Mouse (Mus musculus): ENCODE data around the gene Cd93. TPM values are rescaled to one million over a fixed set of nuclear protein-coding genes. Genes with fewer than 3 reads are reported as not detected.
A peak's percentile ranks its signal among the peaks of the same experiment; 100 is the strongest.

The Cd93 gene
- polyA plus RNA-seq, 1 experiment: 0.12 TPM

- no peaks in the 10 kb centered on the region for H3K27me3 ChIP-seq (ENCODE audit: control insufficient read depth, insufficient read depth, insufficient read length)
- no peak overlapping the region for H3K4me2 ChIP-seq (ENCODE audit: low read depth)
- H3K36me3 ChIP-seq (ENCODE audit: control insufficient read depth, insufficient read depth): no peaks in the 10 kb centered on the region
- H3ac ChIP-seq (ENCODE audit: control insufficient read depth, insufficient read length): no peak overlapping the region
- H3K4me3 ChIP-seq: no peak overlapping the region
- TF ChIP-seq TCF12 (IDR thresholded peaks at IDR 0.05; ENCODE audit: insufficient read depth, poor library complexity, severe bottlenecking) (no peak), TCF3 (IDR thresholded peaks at IDR 0.05; ENCODE audit: insufficient read length, low read depth) (no peak), MYOD1 (IDR thresholded peaks at IDR 0.05; ENCODE audit: control insufficient read depth in 1 of 3, insufficient read length in 2 of 3, low read depth in 2 of 3) (no peak), SRF (IDR thresholded peaks at IDR 0.05; ENCODE audit: control insufficient read depth, insufficient read length, low read depth) (no peak), MYOG (IDR thresholded peaks at IDR 0.05; ENCODE audit: control insufficient read depth in 1 of 3, insufficient read depth in 1 of 3, insufficient read length in 2 of 3, low read depth in 2 of 3) (no peak), POLR2A (IDR thresholded peaks at IDR 0.05; ENCODE audit: insufficient read length, low read depth) (no peak), REST (IDR thresholded peaks at IDR 0.05; ENCODE audit: insufficient read depth, insufficient read length) (no peak), USF1 (IDR thresholded peaks at IDR 0.05; ENCODE audit: low read depth) (no peak), E2F4 (IDR thresholded peaks at IDR 0.05; ENCODE audit: insufficient read depth) (no peak), POLR2AphosphoS2 (IDR thresholded peaks at IDR 0.05; ENCODE audit: insufficient read length, low read depth) (no peak), MAX (IDR thresholded peaks at IDR 0.05; ENCODE audit: low read depth) (no peak)
- H3K79me2 ChIP-seq (ENCODE audit: control insufficient read depth, insufficient read depth): no peaks in the 10 kb centered on the region
Observed at GRCm38 (mm10) chr2:148469341-148470238, 26.2 kb upstream of the Cd93 start.

DNA sequence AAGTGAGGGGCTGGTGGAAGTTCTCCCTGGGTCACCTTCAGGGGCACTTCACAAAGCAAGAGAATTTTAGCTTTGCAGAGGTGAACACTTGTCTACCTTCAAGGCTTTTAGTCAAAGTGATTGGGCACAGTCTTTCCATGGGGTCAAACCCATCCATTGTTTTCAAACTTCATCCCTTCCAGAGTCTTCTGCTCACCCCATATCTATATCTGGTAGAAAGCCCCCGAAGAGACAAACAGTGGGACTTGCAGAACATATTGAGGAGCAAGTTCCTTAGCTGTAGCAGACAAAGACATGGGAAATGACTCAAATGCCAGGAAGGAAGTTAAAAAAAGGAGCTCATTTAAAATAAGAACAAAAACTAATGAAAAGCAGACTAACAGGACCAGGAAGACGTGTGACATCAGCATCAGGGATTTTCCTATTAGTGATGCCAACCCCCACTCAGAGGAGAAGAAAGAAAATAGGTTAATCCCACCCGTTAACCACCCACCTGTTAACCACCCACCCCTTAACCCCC, 24.6 kb upstream of the Cd93 start:
- no peaks in the 10 kb centered on the region for H3K36me3 ChIP-seq (ENCODE audit: control insufficient read depth, insufficient read depth)
- no peak overlapping the region for H3K4me2 ChIP-seq (ENCODE audit: low read depth)
- H3ac ChIP-seq (ENCODE audit: control insufficient read depth, insufficient read length): no peak overlapping the region
- H3K27me3 ChIP-seq (ENCODE audit: control insufficient read depth, insufficient read depth, insufficient read length): no peaks in the 10 kb centered on the region
- H3K4me3 ChIP-seq: no peak overlapping the region
- TF ChIP-seq POLR2AphosphoS2 (IDR thresholded peaks at IDR 0.05; ENCODE audit: insufficient read length, low read depth) (no peak), MAX (IDR thresholded peaks at IDR 0.05; ENCODE audit: low read depth) (no peak)
- H3K79me2 ChIP-seq (ENCODE audit: control insufficient read depth, insufficient read depth): no peaks in the 10 kb centered on the region

DNA sequence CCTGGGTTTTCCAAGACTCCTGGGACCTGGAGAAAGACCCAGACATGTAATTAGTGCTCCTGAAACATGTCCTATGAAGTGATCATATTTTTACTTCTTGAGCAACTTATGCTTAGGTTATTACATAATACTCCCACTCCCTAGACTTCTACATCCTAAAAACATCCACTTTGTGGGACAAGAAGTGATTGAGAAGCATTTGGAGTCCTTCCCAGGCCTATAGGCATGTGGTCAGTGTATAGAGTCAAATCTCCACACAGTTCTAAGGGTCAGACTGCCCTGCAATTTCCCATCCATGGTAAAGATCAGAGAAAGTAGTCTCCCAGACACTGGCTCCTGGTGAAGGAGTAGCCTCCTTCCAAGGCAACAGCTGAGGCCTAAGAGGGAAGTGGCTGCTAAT, 12.0 kb upstream of the Cd93 start:
- Histone ChIP-seq H3K4me2 (ENCODE audit: low read depth) (no peak overlapping the region), H3K79me2 (ENCODE audit: control insufficient read depth, insufficient read depth) (no peaks in the 10 kb centered on the region), H3K4me3 (no peak overlapping the region), H3K36me3 (ENCODE audit: control insufficient read depth, insufficient read depth) (no peaks in the 10 kb centered on the region), H3ac (ENCODE audit: control insufficient read depth, insufficient read length) (no peak overlapping the region), H3K27me3 (ENCODE audit: control insufficient read depth, insufficient read depth, insufficient read length) (no peaks in the 10 kb centered on the region)
- TF ChIP-seq MYOG (IDR thresholded peaks at IDR 0.05; ENCODE audit: control insufficient read depth in 1 of 3, insufficient read depth in 1 of 3, insufficient read length in 2 of 3, low read depth in 2 of 3) (no peak), MYOD1 (IDR thresholded peaks at IDR 0.05; ENCODE audit: control insufficient read depth in 1 of 3, insufficient read length in 2 of 3, low read depth in 2 of 3) (no peak), USF1 (IDR thresholded peaks at IDR 0.05; ENCODE audit: low read depth) (no peak), CEBPB (IDR thresholded peaks at IDR 0.05; ENCODE audit: insufficient read depth, poor library complexity, severe bottlenecking) (no peak), TCF12 (IDR thresholded peaks at IDR 0.05; ENCODE audit: insufficient read depth, poor library complexity, severe bottlenecking) (no peak), TCF3 (IDR thresholded peaks at IDR 0.05; ENCODE audit: insufficient read length, low read depth) (no peak), REST (IDR thresholded peaks at IDR 0.05; ENCODE audit: insufficient read depth, insufficient read length) (no peak), POLR2A (IDR thresholded peaks at IDR 0.05; ENCODE audit: insufficient read length, low read depth) (no peak), E2F4 (IDR thresholded peaks at IDR 0.05; ENCODE audit: insufficient read depth) (no peak), SRF (IDR thresholded peaks at IDR 0.05; ENCODE audit: control insufficient read depth, insufficient read length, low read depth) (no peak), POLR2AphosphoS2 (IDR thresholded peaks at IDR 0.05; ENCODE audit: insufficient read length, low read depth) (no peak), MAX (IDR thresholded peaks at IDR 0.05; ENCODE audit: low read depth) (no peak)

DNA sequence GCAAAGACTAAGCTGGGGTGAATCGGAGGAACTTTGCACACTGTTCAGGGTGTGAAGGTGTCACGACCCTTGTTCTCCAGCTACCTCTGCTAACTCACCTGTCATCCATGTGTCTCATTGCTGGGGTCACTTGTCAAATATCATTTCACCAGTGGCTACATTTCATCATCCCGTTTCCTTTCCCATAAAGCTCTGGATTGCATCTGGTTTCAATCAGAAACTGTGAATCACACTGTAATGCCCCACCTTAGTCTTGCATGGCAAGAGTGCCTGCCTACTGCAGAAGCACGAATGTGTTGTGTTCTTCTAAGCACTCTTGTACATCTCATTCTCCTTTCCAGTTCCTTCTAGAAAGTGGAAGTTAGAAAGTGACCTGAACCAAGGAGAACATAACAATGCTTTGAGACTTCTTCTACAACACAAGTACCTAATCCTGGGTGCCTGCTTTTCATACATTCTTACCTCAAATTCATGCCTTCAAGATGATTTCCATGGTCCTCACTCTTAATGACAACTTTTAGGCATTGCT, 10.7 kb upstream of the Cd93 start:
- TF ChIP-seq POLR2AphosphoS2 (IDR thresholded peaks at IDR 0.05; ENCODE audit: insufficient read length, low read depth) (no peak), CEBPB (IDR thresholded peaks at IDR 0.05; ENCODE audit: insufficient read depth, poor library complexity, severe bottlenecking) (peak; percentile 92), MAX (IDR thresholded peaks at IDR 0.05; ENCODE audit: low read depth) (peak; percentile 44), REST (IDR thresholded peaks at IDR 0.05; ENCODE audit: insufficient read depth, insufficient read length) (no peak), MYOD1 (IDR thresholded peaks at IDR 0.05; ENCODE audit: control insufficient read depth in 1 of 3, insufficient read length in 2 of 3, low read depth in 2 of 3) (peak in 2 of 3 experiments; percentile 10 to 69)
- H3K79me2 ChIP-seq (ENCODE audit: control insufficient read depth, insufficient read depth): no peaks in the 10 kb centered on the region
- no peaks in the 10 kb centered on the region for H3K27me3 ChIP-seq (ENCODE audit: control insufficient read depth, insufficient read depth, insufficient read length)
- H3K4me2 ChIP-seq (ENCODE audit: low read depth): peak overlapping the region; percentile 37
- no peak overlapping the region for H3K4me3 ChIP-seq
- H3K36me3 ChIP-seq (ENCODE audit: control insufficient read depth, insufficient read depth): no peaks in the 10 kb centered on the region
- H3ac ChIP-seq (ENCODE audit: control insufficient read depth, insufficient read length): no peak overlapping the region

DNA sequence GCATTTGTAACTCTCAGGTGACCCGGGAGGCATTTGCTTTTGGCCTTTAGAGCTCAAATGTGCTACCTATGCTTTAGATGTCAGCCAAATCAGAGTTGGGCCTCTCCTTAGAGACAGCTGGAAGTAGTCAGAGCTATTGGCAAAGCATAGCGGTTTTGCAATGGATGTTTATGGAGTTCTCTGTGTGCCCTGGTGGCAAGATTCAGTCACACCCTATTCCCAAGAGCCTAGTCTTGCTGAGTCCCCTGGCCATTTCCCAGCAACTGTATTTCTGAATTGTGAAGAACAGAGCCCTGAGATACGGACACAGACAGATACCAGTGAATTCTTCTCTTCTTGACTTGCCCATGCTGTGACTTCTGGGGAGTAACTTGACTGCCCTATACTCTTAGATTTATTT, 9.7 kb upstream of the Cd93 start:
- Histone ChIP-seq H3K27me3 (ENCODE audit: control insufficient read depth, insufficient read depth, insufficient read length) (no peaks in the 10 kb centered on the region), H3K4me2 (ENCODE audit: low read depth) (no peak overlapping the region), H3K79me2 (ENCODE audit: control insufficient read depth, insufficient read depth) (no peaks in the 10 kb centered on the region), H3K4me3 (no peak overlapping the region), H3ac (ENCODE audit: control insufficient read depth, insufficient read length) (no peak overlapping the region), H3K36me3 (ENCODE audit: control insufficient read depth, insufficient read depth) (no peaks in the 10 kb centered on the region)
- no peak for TF ChIP-seq TCF12 (IDR thresholded peaks at IDR 0.05; ENCODE audit: insufficient read depth, poor library complexity, severe bottlenecking)
- peak; percentile 45; the same call in 1 of the 2 replicates for TF ChIP-seq CEBPB (IDR thresholded peaks at IDR 0.05; ENCODE audit: insufficient read depth, poor library complexity, severe bottlenecking)

Data from myocyte (in vitro differentiated cells).